Mouse (Mus musculus) intestine, embryonic 16.5 days (tissue): ENCODE results near the gene Psmd3. TPM values are rescaled to one million over a fixed set of nuclear protein-coding genes. Genes with fewer than 3 reads are reported as not detected.
"Not testable (repeated sequence)": the region's sequence is repeated elsewhere in the genome, so short reads cannot be mapped to it uniquely, and the experiment has no call there.

Experiments
- ATAC-seq: fragments of 200-750 bp; cut with Nextera tagmentation; 2 replicates; pipeline ENCODE4 v1.8.0; 2017; ENCODE audit warnings: moderate TSS enrichment, moderate library complexity
- H3K27ac ChIP-seq: fragments of 300-500 bp; sonication (generic); 2 replicates; pipeline ENCODE4 v1.5.1; 2014; ENCODE audit warnings: mild to moderate bottlenecking, low read length
- H3K27me3 ChIP-seq: fragments of 300-500 bp; sonication (generic); replicated peaks from 2 replicates; pipeline ENCODE4 v1.6.1; 2014; ENCODE audit warnings: low read length, control low read depth, mixed read lengths; ENCODE audit not compliant: control insufficient read depth, insufficient read depth
- H3K36me3 ChIP-seq: fragments of 300-500 bp; sonication (generic); 2 replicates; pipeline ENCODE4 v1.6.1; 2014; ENCODE audit warnings: low read length, control low read depth; ENCODE audit not compliant: control insufficient read depth, insufficient read depth
- H3K4me1 ChIP-seq: fragments of 300-500 bp; sonication (generic); 2 replicates; pipeline ENCODE4 v1.6.1; 2014; ENCODE audit warnings: low read length, control low read depth, mixed read lengths; ENCODE audit not compliant: control insufficient read depth, insufficient read depth
- H3K4me2 ChIP-seq: fragments of 300-500 bp; sonication (generic); 2 replicates; pipeline ENCODE4 v1.6.1; 2014; ENCODE audit warnings: low read depth, low read length, control low read depth
- H3K4me3 ChIP-seq: fragments of 300-500 bp; sonication (generic); 2 replicates; pipeline ENCODE4 v1.5.1; 2014; ENCODE audit warnings: mild to moderate bottlenecking, low read length
- H3K9ac ChIP-seq: fragments of 300-500 bp; sonication (generic); 2 replicates; pipeline ENCODE4 v1.6.1; 2014; ENCODE audit warnings: low read depth, low read length
- H3K9me3 ChIP-seq: fragments of 300-500 bp; sonication (generic); 2 replicates; pipeline ENCODE4 v1.6.1; 2016; ENCODE audit warnings: low read length, control low read depth; ENCODE audit not compliant: control insufficient read depth
- WGBS: fragments of 180-500 bp; shearing (Covaris S2); extraction: QIAGEN DNeasy Blood & Tissue Kit; methylation state at CpG from one replicate; pipeline ENCODE4 v1.1.7; 2014; 5-methylcytosine and 5-hydroxymethylcytosine counted together
- polyA plus RNA-seq: library from polyadenylated mRNA; unstranded; fragments of >200 nt; fragmentation: Nextera tagmentation; extraction: Ambion mirVana; gene quantifications from 2 replicates; pipeline ENCODE4 v1.2.1, GENCODE M21; 2015

Gene Psmd3
- polyA plus RNA-seq, 1 experiment from 2014 or later: 181 TPM

- H3K9me3 ChIP-seq: no peaks in the 10 kb centered on the region
- no peak overlapping the region for H3K27ac ChIP-seq
- H3K27me3 ChIP-seq: no peaks in the 10 kb centered on the region
- no peak for ATAC-seq
- no peak overlapping the region for H3K9ac ChIP-seq
- H3K4me3 ChIP-seq: no peak overlapping the region
- H3K36me3 ChIP-seq: no peaks in the 10 kb centered on the region
- WGBS: 78% methylated on average over 7 of the region's 7 CpGs
- peaks cover 10% of the 10 kb centered on the region for H3K4me1 ChIP-seq
- no peak overlapping the region for H3K4me2 ChIP-seq
These were observed 40.7 kb downstream of the Psmd3 start for GRCm38 (mm10) chr11:98723098-98723497.

DNA sequence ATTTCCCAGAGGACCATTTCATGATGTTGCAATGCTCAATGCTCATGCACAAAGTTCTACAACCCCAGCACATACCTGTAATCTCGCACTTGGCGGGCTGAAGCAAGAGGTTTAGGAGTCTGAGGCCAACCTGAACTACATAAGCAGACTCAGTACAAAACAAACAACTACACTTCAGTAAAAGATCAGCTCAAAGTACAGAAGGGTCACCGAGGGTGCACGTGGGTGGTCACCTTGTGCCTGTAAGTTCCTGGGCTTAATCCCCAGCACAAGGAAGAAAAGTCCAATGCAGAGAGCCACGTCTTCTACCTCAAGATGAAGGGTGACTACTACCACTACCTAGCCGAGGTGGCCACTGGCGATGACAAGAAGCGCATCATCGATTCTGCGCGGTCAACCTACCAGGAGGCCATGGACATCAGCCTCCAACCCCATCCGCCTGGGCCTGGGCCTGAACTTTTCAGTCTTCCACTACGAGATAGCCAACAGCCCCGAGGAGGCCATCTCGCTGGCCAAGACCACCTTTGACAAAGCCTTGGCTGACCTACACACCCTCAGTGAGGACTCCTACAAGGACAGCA is 43.7 kb downstream of the Psmd3 start:
- H3K4me3 ChIP-seq: no peak overlapping the region
- 90% methylated on average over 15 of the region's 15 CpGs for WGBS
- ATAC-seq: no peak

DNA sequence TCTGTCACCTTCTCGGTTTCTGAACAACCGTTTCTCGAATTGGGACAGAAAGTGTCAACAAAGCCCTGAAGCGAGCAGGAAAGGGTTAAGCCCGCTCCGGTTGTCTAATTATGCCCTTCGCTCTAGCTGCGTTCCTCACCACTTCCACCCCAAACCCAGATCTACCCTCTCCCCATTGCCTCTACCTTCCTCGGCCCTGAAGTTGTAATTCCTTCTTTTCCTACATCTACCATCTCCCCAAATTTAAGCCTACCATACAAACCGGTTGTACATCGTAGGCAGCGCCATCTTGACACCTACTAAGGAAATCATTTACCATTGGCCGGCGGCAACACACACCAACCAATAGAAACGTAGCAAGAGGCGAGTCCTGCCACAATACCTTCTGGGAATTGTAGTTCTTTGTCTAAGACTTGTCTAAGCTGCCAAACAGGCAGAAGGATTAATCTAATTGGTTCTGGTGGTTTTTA is 46.8 kb downstream of the Psmd3 start, which contains the start of gene Med24:
Gene Med24, minus strand, starts transcription at position 317 of the 470 bp plus-strand sequence.
- peak; percentile 94 for ATAC-seq
- no peaks in the 10 kb centered on the region for H3K36me3 ChIP-seq
- H3K27ac ChIP-seq: peak within 1 kb of the TSS; percentile 38; the same call in 1 of the 2 replicates
- under 1% methylated on average over 16 of the region's 16 CpGs for WGBS
- H3K9ac ChIP-seq: peak within 1 kb of the TSS; percentile 72
- peak within 1 kb of the TSS; percentile 65 for H3K4me2 ChIP-seq
- peaks cover 7% of the 10 kb centered on the region for H3K4me1 ChIP-seq
- H3K4me3 ChIP-seq: peak within 1 kb of the TSS; percentile 73
- no peaks in the 10 kb centered on the region for H3K27me3 ChIP-seq
- H3K9me3 ChIP-seq: peaks cover 2% of the 10 kb centered on the region

More for the DNA sequence above, 43.7 kb downstream of the Psmd3 start:
- H3K4me2 ChIP-seq: no peak overlapping the region
- no peak overlapping the region for H3K27ac ChIP-seq
- no peaks in the 10 kb centered on the region for H3K9me3 ChIP-seq
- H3K4me1 ChIP-seq: peaks cover 16% of the 10 kb centered on the region
- H3K27me3 ChIP-seq: no peaks in the 10 kb centered on the region
- H3K36me3 ChIP-seq: no peaks in the 10 kb centered on the region
- no peak overlapping the region for H3K9ac ChIP-seq

DNA sequence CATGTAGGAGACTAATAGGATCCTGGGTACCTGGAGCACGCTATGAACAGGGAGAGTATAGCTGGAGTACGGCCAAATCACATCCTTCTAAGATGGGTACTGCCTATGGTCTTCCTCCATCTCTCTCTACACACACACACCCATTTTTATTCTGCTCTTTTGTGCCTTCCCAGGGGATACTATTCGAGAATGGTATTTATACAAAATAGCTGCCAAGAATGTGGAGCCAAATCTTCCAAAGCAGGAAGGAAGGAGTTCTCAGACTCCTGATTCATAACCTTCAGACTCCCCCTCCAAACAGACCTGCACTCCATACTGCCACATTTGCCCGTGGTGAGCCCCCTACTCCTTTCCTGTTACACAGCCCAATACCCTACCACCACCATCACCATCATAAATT is 48.4 kb downstream of the Psmd3 start:
- no peak for ATAC-seq
- Histone ChIP-seq H3K4me1 (peaks cover 7% of the 10 kb centered on the region), H3K27ac (peak overlapping the region; percentile 15; the same call in 1 of the 2 replicates), H3K4me3 (no peak overlapping the region), H3K9me3 (peaks cover 6% of the 10 kb centered on the region), H3K36me3 (no peaks in the 10 kb centered on the region), H3K4me2 (no peak overlapping the region), H3K9ac (no peak overlapping the region), H3K27me3 (no peaks in the 10 kb centered on the region)
- 65% methylated on average over 4 of the region's 4 CpGs for WGBS

DNA sequence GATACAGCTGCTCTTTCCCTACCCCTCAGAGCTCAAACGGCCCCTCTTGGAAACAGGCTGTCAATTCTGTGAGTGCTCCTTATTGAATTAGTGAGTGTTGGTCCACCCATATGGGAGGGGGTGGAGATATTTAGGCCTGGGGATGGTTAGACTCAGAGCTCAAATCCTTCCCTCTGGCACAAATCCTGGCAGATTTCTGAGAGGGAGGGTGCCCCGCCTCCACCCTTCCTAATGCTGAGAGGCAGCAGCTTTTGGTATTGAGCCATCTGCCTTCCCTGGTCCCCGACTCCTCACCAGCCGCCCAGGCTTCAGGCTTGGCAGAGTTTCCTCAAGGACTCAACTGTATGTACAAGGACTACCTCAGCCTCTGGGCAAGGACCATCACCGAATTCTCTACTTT is 48.8 kb downstream of the Psmd3 start:
- 48% methylated on average over 5 of the region's 5 CpGs for WGBS
- ATAC-seq: peak; percentile 12; the same call in 1 of the 2 replicates
- Histone ChIP-seq H3K27me3 (no peaks in the 10 kb centered on the region), H3K9me3 (peaks cover 6% of the 10 kb centered on the region), H3K9ac (no peak overlapping the region), H3K36me3 (no peaks in the 10 kb centered on the region), H3K4me3 (no peak overlapping the region), H3K4me1 (peaks cover 7% of the 10 kb centered on the region), H3K27ac (peak overlapping the region; percentile 28; the same call in 1 of the 2 replicates), H3K4me2 (no peak overlapping the region)

- WGBS: 84% methylated on average over 3 of the region's 3 CpGs
- H3K27me3 ChIP-seq: no peaks in the 10 kb centered on the region
- no peak overlapping the region for H3K27ac ChIP-seq
- peaks cover 2% of the 10 kb centered on the region; the same call in 1 of the 2 replicates for H3K4me1 ChIP-seq
- H3K9ac ChIP-seq: no peak overlapping the region
- no peak overlapping the region for H3K4me3 ChIP-seq
- H3K36me3 ChIP-seq: no peaks in the 10 kb centered on the region
- ATAC-seq: no peak
- H3K4me2 ChIP-seq: no peak overlapping the region
- H3K9me3 ChIP-seq: peaks cover 6% of the 10 kb centered on the region
These were observed 51.7 kb downstream of the Psmd3 start for GRCm38 (mm10) chr11:98734020-98734419.

DNA sequence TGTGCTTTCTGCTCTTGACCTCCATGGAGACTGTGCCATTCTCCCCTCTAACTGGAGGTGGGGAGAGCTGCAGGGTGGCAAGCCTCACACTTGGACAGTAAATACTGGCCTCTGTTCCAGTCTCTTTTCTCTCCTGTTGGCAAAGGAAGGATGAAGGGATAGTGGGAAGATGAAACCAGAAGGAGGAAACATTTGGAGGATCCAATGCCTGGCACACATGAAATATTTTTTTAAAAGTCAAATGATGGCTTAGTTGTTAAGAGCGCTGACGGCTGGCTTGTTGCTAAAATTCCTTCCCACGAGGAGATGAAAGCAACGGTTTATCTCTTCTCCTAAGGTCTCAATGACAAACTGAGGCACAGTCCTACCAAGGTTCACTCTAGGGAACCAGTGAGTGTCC is 52.8 kb downstream of the Psmd3 start:
- peaks cover 6% of the 10 kb centered on the region for H3K9me3 ChIP-seq
- no peaks in the 10 kb centered on the region for H3K36me3 ChIP-seq
- ATAC-seq: no peak
- peaks cover 6% of the 10 kb centered on the region for H3K4me1 ChIP-seq
- 88% methylated on average over 4 of the region's 4 CpGs for WGBS
- no peak overlapping the region for H3K4me2 ChIP-seq
- H3K27me3 ChIP-seq: no peaks in the 10 kb centered on the region
- H3K4me3 ChIP-seq: no peak overlapping the region
- H3K9ac ChIP-seq: no peak overlapping the region
- H3K27ac ChIP-seq: no peak overlapping the region

DNA sequence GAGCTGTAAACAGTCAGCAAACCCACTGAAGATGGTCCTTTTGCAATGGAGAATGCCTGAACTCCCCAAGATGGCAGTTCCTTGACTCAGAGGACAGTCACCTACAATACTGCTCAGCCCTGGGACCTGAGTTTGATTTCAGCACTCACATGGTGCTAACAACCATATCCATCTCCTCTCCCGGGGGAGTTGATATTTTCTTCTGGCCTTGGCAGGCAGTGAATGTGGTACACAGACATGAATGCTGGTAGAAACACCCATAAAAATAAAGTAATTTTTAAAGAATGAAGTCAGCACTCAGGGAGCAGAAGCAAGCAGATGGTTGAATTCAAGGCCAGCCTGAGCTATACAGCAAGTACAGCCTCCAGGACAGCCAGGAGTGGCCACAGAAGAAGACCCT is 53.8 kb downstream of the Psmd3 start:
- Histone ChIP-seq H3K4me1 (peaks cover 8% of the 10 kb centered on the region), H3K4me3 (no peak overlapping the region), H3K9me3 (peaks cover 6% of the 10 kb centered on the region), H3K27ac (no peak overlapping the region), H3K27me3 (no peaks in the 10 kb centered on the region), H3K36me3 (no peaks in the 10 kb centered on the region), H3K4me2 (no peak overlapping the region), H3K9ac (no peak overlapping the region)
- 96% methylated on average over 1 of the region's 1 CpGs for WGBS
- no peak for ATAC-seq

GRCm38 (mm10) chr11:98737220-98737619 is 54.9 kb downstream of the Psmd3 start:
- H3K36me3 ChIP-seq, H3K27ac ChIP-seq, H3K4me2 ChIP-seq, H3K9me3 ChIP-seq, H3K4me1 ChIP-seq, H3K4me3 ChIP-seq, H3K9ac ChIP-seq, H3K27me3 ChIP-seq, ATAC-seq: not testable (repeated sequence)
- WGBS: 73% methylated on average over 2 of the region's 2 CpGs
